Mouse (Mus musculus): ENCODE measurements around the gene Top2a.

The Top2a gene

DNA sequence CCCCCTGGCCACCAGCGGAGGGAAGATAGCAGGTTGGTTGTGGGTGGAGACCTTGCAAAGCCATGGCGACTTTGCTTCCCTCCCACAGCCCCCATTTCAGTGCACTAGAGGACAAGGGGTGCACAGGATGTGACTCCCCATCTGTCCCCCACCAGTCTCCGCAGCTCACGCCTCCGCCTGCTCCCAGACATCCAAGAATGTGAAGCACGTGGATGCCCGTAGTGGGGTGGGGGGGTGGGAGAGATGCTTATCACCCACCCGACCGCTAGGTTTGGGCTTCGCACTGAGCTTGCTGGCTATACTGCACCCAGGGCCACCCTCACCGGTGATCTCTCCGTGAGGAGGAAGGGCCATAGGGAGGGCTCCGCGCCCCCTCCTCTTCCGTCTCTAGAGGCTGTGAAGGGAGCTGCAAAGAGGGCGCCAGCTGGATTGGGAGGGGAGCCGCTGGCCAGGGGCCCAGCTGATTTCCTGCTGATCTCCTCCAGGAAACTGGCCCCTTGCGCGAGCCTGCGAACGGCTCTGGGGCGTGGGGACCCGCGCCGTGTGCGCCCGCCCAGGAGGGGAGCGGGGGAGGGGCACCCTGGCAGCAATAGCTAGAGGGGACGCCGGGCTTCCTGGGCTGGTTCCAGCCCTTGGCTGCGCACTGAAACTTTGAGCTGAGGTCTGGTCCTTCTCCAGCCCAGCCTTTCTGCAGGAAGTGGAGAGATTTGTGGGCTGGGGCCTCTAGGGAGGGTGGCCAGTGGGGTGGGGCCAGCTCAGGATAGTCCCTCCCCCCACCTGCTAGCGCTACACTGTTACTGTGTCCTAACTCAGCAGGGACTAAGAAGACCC lies 60.6 kb downstream of the Top2a start:
- DNase-seq: peak; percentile 96

DNA sequence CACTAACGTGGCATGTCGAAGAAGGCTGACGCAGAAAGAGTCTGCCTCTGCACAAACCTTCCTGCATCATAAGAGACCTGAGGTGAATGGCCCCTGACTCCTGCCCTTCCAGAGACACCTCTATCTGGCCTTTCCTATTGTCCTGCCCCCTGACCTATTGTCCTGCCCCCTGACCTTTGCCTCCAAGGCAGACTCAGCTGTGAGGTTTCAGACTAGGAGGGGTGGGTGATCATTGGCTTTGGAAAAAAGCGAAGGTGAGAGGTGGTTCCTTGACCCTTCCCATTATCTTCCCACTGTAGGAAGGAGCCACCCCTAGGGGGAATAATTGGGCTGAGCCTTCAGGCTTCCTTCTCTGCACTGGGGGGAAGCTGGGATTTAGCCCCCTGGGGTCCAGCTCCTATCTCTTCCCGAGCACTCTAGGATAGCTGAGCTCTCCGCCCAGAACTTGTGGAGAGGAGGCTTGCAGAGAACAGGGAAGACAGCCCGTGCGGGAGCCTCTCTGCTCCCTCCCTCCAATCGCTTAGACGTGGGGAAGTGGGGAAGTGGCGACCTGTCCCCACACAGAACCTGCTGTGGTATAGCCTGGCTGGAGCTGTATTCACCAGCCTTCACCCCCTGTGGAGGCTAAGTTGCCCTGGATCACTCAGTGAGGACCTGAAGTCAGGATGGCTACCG lies 61.4 kb downstream of the Top2a start:
- DNase-seq: no peak

DNA sequence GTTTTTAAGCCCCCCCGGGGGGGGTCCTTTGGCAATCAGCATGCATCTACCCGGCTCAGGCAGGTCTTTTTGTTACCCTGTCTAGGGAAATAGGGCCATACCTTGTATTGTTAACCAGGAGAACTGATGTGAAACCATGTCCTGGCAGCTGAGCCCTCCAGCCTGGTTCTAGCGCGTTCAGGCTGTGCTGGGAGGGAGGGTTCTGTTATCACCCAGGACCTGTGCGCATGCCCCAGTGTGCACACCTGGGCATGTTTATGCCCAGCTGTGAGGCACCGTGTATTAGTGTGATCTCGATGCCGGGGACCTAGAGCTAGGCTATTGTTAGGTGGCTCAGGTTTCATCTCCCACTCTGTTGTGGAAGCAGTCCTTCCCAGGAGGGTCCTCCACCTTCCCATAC lies 62.2 kb downstream of the Top2a start:
- DNase-seq: no peak

DNA sequence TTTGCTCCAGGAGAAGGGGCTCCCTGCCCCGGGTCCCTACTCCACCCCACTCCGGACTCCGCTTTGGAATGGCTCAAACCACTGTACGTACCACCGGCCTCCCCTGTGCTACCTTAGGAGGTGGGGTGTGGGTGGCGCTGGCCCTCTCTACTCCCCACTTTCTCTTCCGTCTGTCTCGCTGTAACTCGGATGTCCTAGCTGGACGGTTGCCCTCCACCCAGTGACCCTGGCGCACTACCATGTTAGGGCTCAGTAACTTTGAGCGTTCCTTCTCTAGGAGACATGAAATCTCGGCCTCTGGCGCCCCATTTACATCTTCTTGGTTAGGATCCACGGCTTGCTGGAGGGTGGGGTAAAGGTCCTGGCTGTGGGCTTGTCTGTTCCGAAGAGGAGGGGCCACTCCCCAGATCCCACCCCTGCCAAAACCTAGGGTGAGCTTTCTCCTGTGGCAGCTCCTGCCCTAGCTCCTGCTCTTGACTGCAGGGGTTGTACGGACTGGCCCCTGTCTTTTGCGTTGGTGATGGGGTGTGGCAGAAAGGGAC lies 62.9 kb downstream of the Top2a start:
- DNase-seq: peak; percentile 71

DNA sequence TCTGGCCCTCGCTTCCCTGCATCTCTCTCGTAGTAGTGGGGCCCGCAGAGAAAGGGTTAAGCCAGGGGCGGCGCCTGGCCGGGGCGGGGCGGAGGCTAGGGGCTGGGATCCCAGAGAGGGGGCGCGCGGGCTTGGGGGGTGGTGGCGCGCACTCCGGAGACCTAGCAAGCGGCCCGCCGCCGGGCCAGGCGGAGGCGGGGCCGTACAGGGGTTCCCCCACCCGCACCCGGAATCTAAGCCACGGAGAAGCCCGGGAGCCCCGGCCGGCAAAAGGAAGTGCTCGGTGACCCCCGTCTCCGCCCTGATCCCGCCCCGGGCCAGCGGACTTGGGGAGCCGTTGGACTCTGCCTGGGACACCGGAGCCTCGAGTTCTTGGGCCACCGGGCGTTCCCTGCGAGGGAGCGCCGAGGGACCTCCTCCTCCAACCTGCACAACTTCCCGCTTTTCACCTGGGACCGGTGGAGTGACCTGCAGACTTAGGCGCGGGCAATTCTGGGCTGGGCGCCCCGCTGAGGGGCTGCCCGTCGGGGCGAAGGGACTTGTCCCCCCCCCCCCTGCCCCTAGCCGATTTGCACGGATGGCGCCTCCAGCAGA lies 63.6 kb downstream of the Top2a start:
- DNase-seq: peak; percentile 94

DNA sequence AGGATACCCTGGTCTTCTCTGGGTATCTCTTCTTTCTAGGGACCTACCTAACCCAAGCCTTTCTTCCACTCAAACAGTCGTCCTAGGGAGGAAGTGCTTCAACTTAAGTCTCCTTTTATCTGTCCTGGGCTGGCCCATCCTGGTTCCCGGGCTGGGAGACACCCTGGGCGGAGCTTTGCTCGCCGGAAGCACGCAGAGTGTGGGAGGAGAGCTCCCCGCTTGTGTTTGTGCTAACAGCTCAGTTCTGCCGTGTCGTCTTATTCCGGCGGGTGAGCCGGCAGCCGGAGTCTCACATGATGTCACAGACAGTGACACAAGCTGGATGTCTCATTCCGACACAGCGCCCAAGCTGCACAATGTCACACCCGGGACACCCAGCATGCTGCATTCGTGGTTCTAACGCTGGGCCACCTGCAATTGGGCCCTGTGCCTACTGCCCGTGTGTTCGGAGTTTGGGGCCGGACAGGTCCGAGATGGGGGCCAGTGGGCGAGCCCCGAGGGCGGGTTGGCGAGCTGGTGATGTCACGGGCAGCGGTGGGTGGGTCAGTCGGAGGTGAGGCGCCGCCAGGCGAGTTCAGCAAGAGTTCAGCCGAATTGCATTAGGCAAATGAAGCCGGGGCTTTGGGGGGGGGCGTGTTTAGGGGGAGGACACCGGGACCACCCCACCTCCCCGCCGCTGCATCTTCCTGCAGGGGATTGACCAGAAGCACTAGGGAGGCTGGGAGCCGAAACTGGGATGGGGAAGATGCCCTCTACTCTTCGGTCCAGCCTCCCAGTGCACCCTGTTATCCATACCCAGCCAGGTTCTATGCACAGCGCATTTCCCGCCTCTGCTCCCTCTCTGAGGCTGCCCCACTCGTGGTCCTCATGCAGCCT lies 64.3 kb downstream of the Top2a start:
- DNase-seq: peak; percentile 92

DNA sequence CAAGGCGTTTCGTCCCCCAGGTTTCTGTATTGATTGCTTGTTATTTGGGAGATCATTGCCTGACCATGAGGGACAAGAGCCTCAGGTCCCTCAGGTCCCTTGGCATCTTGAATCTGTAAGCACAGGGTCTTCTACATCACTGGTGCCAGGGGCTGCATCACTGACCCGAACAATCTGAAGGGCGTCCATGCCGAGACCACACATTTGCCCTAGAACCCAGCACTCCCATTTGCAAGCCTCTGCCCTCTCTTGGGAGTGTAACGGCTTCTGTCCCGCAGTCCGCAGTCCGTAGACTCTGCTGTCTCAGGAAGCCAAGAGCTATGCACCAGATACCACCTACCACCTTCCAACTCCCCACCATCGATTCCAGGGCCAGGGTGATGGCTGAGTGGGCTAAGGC lies 67.6 kb downstream of the Top2a start:
- no peak for DNase-seq

DNA sequence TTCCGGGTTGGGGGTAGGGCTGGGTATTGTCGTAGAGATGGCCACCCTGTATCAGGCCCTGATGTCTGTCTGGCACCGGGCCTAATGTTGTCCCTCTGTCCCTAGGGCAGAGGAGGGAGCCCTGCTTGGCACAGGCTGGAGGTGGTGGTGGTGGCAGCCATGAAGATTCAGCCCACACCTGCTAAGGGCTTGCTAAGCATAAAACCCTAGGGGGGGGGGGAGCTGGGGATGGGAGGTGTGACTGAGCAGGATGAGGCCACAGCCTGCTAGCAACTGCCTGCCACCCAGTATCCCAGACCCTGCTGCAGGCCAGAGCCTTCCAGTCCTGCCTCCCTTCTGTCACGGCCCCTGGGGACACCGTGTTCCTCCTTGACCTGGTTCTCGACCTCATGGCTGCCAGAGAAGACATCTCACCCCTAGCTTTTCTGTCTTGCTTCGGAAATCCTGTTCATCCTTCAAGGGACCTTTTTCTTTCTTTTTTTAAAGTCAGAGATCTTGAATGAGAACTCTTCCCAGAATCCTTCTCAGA lies 68.2 kb downstream of the Top2a start:
- peak; percentile 50 for DNase-seq

DNA sequence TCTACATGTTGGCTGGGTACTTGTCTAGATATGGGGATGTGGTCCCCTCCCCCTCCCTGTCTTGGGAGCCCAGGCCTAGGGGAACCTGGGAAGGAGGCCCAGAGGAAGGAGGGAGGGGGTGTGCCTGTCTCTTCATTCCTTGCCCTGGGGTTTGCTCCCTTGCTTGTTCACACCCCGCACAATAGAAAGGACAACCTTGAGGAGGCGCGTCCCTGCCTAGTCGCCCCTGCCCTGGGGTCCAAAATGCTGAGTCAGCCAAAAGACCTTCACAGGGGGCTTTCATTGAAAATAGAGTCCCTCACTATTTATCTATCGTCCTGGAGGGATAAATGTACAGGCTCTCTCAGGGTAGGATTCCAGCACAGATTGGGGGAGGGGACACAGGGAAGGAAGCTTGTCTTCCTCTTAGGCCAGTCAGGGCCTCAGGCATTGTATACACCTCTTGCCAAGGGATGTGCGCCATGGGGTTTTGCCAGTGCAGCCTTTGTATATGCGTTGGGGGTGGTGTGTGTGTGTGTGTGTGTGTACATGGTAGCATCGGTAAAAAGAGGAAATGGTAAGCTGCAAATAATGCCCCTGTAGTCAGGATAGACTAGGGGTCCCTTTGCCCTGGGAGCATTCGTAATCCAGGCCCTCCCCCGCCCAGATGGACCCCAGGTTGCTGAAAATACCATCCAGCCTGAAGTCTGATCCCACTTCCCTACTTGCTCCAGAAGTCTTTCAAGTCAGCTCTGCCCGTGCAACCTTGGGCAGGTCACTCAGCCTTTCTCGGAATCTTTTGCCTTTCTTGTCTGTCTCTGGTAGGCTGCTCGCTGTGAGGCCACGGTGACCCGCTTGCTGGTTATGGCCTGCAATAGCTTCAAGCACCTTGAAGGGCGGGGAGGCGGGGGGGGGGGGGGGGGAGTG lies 68.9 kb downstream of the Top2a start:
- peak; percentile 67 for DNase-seq

DNA sequence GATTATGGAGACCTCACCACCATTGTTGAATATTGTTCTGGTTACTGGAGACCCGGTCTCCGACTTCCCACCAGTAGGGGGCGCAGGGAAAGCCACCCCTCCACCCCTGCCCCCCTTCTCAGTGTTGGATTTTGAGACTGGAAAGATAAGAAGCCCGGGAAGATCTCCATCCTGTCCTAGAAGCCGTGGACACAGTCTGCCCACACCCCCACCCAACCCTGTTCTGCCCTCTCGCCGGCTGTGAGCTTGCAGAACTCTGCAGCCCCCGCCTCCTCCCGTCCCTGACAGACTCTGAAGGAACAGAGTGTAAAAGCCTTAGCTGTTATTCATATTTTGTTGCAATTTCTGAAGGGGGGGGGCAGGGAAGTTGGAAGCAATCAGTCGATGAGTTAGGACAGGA lies 69.6 kb downstream of the Top2a start:
- peak; percentile 92 for DNase-seq

DNA sequence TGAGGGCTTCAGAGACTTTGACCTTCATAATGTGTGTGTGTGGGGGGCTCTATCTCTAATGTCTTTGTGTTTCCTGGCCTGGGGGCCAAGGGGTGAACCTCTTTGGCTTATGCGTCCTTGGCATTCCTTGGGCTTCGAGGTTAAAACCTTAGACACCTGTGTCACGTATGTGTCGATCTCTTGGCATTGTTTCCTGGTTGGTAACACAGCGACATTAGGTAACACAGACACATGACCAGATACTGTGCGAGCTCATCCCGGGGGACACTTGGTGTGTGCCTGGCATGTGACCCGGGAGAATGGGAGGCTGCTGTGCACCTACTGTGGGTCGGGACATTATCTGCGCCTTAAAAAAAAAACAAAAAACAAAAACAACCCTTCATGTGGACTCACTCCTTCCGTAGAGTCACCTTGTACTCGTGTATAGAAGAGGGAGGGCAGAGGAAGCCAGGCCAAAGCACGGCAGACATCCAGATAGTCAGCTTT lies 70.1 kb downstream of the Top2a start:
- no peak for DNase-seq

DNA sequence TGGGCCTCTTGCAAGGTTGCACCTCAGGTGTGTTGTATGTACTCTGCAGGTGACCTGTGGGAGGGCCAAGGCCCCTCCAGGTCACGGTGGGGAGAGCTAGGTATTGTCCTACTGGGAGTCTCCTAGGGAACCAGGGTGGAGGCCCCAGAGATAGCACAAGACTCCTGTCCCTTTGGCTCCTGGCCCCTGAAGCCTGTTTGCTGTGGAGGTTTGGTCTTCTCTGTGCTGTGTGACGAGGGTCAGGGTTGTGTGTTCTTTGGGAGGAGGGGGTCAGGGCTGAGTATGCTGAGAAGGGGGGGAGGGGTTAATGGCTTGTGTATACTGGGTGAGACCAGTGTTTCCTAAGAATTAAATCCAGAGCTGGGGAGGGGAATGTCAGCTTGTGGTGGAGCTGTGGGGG lies 70.6 kb downstream of the Top2a start:
- no peak for DNase-seq

DNA sequence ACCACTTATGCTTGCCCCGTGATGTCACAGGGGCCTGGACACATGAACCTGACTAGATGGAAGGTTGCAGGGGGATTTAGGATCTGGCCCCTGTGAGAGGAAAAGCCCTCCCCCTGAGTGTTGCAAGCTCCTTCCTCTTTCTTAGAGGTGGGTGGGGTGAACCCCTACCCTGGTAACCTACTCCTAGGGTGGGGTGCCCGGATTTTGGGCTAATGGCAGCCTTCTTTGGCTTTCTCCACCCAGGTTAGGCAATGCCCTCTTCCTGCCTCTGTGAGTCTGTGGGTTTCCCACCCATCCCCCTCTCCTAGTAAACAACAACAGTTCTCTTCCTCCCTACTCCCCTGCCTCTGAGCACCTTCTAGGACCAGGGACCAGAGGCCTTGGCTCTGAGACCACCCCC lies 71.3 kb downstream of the Top2a start:
- DNase-seq: no peak

DNA sequence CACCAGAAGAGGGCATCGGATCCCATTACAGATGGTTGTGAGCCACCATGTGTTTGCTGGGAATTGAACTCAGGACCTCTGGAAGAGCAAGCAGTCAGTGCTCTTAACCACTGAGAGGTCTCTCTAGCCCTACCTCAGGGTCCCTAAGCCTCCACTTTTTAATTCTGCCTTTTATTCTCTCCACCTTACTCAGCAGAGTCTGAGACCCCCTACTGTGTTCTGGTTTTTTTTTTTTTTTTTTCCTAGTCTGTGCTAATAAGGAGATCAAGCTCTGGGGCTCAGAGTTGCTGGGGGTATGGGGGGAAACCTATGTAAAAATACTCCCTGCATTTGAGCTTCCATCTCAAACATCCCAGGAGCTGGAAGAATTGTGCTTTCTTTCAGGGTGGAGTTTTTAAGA lies 71.9 kb downstream of the Top2a start:
- no peak for DNase-seq

DNA sequence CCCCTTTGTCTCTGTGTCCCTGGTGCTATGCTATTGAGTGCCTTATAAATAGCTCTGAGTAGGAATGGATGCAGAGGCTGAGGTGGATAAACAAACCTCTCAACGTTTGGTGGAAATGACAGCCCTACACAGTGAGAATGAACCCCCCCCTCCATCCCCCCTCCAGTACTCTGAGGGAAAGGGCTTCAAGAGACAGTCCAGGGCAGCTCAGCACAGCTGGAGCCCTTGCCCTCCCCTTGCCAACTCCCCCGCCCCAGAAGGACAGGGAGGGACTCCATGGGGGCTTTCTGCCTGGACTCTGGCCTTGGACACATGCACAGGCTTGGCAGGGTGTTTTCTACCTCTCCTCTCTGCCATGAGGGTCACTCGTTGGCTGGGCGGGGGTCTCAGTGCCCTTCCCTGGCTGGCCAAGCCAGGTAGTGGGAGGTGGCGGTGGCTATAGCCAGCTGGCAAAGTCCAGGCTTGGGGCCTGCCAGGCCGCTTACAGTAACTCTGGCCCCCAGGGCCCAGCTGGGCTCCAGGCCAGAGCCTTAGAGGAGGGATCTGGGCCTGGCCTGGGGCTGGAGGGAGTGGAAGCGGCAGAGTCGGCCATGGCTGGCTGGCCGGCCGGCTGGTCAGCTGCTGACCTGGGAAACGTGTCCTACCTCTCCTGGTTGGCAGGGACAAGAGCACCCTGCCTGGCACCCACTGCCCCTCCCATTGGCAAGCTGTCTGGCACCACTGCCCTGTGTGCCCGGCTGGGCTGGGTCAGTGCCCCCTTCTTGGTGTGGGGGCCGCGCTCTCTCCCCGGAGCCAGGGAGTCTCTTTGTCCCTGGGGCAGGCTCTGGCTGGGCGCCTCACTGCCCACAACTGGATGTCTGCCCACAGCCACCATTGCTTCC lies 72.7 kb downstream of the Top2a start:
- peak; percentile 93 for DNase-seq

DNA sequence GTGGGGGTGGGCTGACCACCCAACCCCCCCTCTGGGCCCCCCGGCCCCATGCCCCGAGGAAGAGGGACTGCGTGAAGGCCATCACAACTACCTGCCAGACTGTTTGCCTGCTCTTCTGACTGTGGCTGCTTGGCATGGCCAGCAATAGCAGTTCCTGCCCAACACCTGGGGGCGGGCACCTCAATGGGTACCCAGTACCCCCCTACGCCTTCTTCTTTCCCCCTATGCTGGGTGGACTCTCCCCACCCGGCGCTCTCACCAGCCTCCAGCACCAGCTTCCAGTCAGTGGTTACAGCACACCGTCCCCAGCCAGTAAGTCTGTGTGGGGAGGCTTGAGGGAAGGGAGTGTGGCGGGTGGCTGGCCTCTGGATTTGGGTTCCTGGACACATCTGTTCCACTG lies 73.5 kb downstream of the Top2a start:
- DNase-seq: no peak

DNA sequence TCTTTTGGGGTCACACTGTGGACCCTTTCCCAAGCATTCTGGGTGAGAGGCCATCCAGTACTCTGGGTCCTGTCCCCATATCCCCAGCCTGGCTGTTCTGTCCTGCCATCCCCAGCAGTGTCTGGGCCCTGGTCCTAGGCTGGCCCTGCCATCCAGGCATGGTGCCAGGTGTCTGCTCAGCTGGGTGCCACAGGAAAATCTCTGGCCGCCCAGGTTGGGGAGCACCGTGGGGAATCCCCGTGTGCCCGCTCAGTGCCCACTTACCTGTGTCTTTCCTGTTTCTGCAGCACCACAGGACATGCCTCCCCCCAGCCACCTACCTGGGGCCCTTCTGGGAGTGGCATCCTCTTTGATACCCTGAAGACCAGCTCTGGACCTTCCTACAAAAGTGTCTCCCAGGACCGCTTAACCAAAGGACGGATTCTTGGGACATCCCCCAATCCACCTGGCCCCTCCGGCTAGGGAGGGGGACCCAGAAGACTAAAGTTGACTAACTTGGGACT lies 74.0 kb downstream of the Top2a start:
- peak; percentile 76 for DNase-seq

DNA sequence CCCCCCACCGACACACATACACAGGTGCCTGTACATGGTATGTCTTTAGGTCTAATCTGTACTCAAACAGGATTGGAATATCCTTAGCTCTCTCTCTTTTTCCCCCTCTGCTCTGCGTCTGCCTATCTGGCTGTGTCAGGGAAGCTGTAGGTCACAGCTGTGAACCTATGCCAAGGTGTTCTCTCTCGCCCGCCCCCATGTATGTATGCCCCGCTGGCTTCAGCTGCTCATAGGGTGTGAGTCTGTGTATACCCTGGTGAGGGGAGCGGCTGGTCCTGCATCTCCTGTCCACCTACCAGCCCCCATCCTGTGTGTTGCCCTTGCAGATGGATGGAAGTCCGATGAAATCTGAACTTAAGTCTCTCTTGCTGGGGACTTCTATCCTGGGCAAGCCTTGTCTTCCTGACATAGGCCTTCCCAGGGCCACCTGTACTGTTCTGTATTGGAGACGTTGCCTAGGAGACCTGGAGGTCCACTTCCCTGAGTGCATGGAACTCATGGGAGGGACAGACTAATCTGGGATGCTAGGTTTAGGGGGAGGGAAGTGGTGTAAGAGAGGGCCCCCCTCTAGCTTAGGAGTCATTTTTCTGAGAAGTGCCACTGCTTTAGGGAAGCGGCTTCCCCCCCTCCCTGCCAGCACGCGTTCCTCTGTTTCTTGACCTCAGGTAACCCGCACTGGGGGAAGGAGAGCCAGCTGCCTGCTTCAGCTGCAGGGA lies 74.6 kb downstream of the Top2a start:
- DNase-seq: no peak

DNA sequence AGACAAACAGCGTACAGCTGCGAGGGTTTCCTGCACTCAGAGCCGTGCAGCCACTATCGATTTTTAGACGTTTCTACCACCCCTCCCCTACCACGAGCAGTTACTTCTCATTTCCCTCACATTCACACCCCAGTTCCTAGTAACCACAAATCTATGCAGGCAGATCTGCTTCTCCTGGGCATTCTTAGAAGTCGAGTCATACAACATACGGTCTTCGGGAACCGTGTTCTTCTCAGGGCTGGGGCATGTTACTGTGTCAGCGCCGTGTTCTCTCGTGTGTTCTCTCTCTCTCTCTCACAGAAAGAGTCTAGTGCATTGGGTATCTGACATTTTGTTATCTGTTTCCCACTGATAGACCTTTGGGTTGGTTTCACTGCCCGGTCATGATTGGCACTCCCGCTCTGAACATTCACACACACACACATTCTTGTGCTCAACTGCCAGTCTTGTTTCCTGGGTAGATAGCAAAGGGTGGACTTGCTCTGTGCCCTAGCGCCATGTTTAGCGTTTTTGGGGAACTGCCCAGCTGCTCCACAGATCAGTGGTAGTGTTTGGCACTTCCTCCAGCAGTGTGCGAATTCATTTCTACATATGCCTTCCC lies 75.9 kb downstream of the Top2a start:
- no peak for DNase-seq
